In genomic region chr13:63187145-63188143, GRCm38 (mm10) we compare ENCODE assay signal across 9 mouse cellular contexts.
DNase-seq lines count a peak whose midpoint lies in the region; ATAC-seq and TF ChIP-seq lines count a peak whose summit lies in the region.
"Had no signal": no experiment of that assay in that cellular context is flagged by ENCODE, and none has a peak within 500 bp of the region (broad histone marks: within the 10 kb centered on the region; RNA-seq: fewer than 3 reads in every experiment).

No protein-coding gene starts in this region.

- WGBS in embryonic facial prominence, embryonic 10.5 days, result 53% methylated on average over 13 of the region's 13 CpGs
- 51% methylated on average over 13 of the region's 13 CpGs for WGBS in intestine, embryonic 16.5 days
- 79% methylated on average over 13 of the region's 13 CpGs for WGBS in hindbrain, embryonic 13.5 days
- WGBS in forebrain, embryonic 13.5 days, result 84% methylated on average over 13 of the region's 13 CpGs

- ATAC-seq in intestine, embryonic 16.5 days, result peak; percentile 68
- no peak for ATAC-seq in hindbrain, embryonic 13.5 days (ENCODE audit: low FRiP score)
- ATAC-seq in forebrain, embryonic 13.5 days, result no peak

- no peaks in the 10 kb centered on the region for H3K9me3 ChIP-seq in embryonic facial prominence, embryonic 10.5 days
- H3K9me3 ChIP-seq in intestine, embryonic 16.5 days (ENCODE audit: control insufficient read depth, low read length), result no peaks in the 10 kb centered on the region
- no peaks in the 10 kb centered on the region for H3K9me3 ChIP-seq in hindbrain, embryonic 13.5 days
- no peaks in the 10 kb centered on the region for H3K9me3 ChIP-seq in forebrain, embryonic 13.5 days (replicated peaks)
- H3K9me3 ChIP-seq: neural tube, embryonic 13.5 days had no signal

- H3K79me2 ChIP-seq in myocyte (ENCODE audit: control insufficient read depth, insufficient read depth), result no peaks in the 10 kb centered on the region

- H3K4me1 ChIP-seq in embryonic facial prominence, embryonic 10.5 days, result peaks cover 42% of the 10 kb centered on the region
- peaks cover 13% of the 10 kb centered on the region for H3K4me1 ChIP-seq in intestine, embryonic 16.5 days (ENCODE audit: control insufficient read depth, insufficient read depth, low read length)
- H3K4me1 ChIP-seq in hindbrain, embryonic 13.5 days (replicated peaks), result peaks cover 16% of the 10 kb centered on the region
- H3K4me1 ChIP-seq in forebrain, embryonic 13.5 days, result peaks cover 21% of the 10 kb centered on the region

- TF ChIP-seq POLR2A in myocyte (IDR thresholded peaks at IDR 0.05; ENCODE audit: insufficient read length, low read depth), result no peak

- peaks cover 15% of the 10 kb centered on the region for H3K36me3 ChIP-seq in embryonic facial prominence, embryonic 10.5 days (replicated peaks)
- no peaks in the 10 kb centered on the region for H3K36me3 ChIP-seq in intestine, embryonic 16.5 days (ENCODE audit: control insufficient read depth, insufficient read depth, low read length)
- H3K36me3 ChIP-seq in myocyte (ENCODE audit: control insufficient read depth, insufficient read depth), result no peaks in the 10 kb centered on the region
- peaks cover 5% of the 10 kb centered on the region for H3K36me3 ChIP-seq in hindbrain, embryonic 13.5 days
- no peaks in the 10 kb centered on the region for H3K36me3 ChIP-seq in forebrain, embryonic 13.5 days (ENCODE audit: poor library complexity, severe bottlenecking)

- H3K27me3 ChIP-seq in embryonic facial prominence, embryonic 10.5 days (replicated peaks; ENCODE audit: low read depth, poor library complexity, severe bottlenecking), result no peaks in the 10 kb centered on the region
- H3K27me3 ChIP-seq in intestine, embryonic 16.5 days (replicated peaks; ENCODE audit: control insufficient read depth, insufficient read depth, low read length), result no peaks in the 10 kb centered on the region
- no peaks in the 10 kb centered on the region for H3K27me3 ChIP-seq in myocyte (ENCODE audit: control insufficient read depth, insufficient read depth, insufficient read length)
- no peaks in the 10 kb centered on the region for H3K27me3 ChIP-seq in hindbrain, embryonic 13.5 days
- no peaks in the 10 kb centered on the region for H3K27me3 ChIP-seq in forebrain, embryonic 13.5 days
- H3K27me3 ChIP-seq: neural tube, embryonic 13.5 days had no signal

- no peak for TF ChIP-seq CTCF in left cerebral cortex, adult 2 months (IDR thresholded peaks at IDR 0.05)

- peak overlapping the region; percentile 44; the same call in 1 of the 2 replicates for H3K27ac ChIP-seq in left cerebral cortex, adult 2 months
- peak overlapping the region; percentile 86 for H3K27ac ChIP-seq in embryonic facial prominence, embryonic 10.5 days (replicated peaks)
- 0 out of 2 replicates have a peak overlapping the region, but pooled peaks have one; percentile 40 for H3K27ac ChIP-seq in intestine, embryonic 16.5 days (ENCODE audit: low read length)
- no peak overlapping the region for H3K27ac ChIP-seq in hindbrain, embryonic 13.5 days
- H3K27ac ChIP-seq in forebrain, embryonic 13.5 days, result no peak overlapping the region
- H3K27ac ChIP-seq: neural tube, embryonic 13.5 days had no signal

- no peak overlapping the region for H3ac ChIP-seq in myocyte (ENCODE audit: control insufficient read depth, insufficient read length)

- no peak overlapping the region for H3K4me3 ChIP-seq in left cerebral cortex, adult 2 months
- no peak overlapping the region for H3K4me3 ChIP-seq in embryonic facial prominence, embryonic 10.5 days
- H3K4me3 ChIP-seq in intestine, embryonic 16.5 days (ENCODE audit: low read length), result no peak overlapping the region
- H3K4me3 ChIP-seq in myocyte, result no peak overlapping the region
- H3K4me3 ChIP-seq in hindbrain, embryonic 13.5 days, result no peak overlapping the region
- H3K4me3 ChIP-seq in forebrain, embryonic 13.5 days, result no peak overlapping the region
- H3K4me3 ChIP-seq: neural tube, embryonic 13.5 days had no signal

- intact Hi-C loops in left cerebral cortex, adult 2 months (cut with DNase I), result loop anchor here (10.0 kb wide), 1 partner anchor 243 kb away; no protein-coding TSS in a partner anchor

- no peak overlapping the region for H3K9ac ChIP-seq in intestine, embryonic 16.5 days (ENCODE audit: low read depth, low read length)
- H3K9ac ChIP-seq in hindbrain, embryonic 13.5 days, result no peak overlapping the region
- no peak overlapping the region for H3K9ac ChIP-seq in forebrain, embryonic 13.5 days
- H3K9ac ChIP-seq: neural tube, embryonic 13.5 days had no signal

- H3K4me2 ChIP-seq in intestine, embryonic 16.5 days (ENCODE audit: low read depth, low read length), result no peak overlapping the region
- H3K4me2 ChIP-seq in myocyte (ENCODE audit: low read depth), result peak overlapping the region; percentile 68
- no peak overlapping the region for H3K4me2 ChIP-seq in hindbrain, embryonic 13.5 days
- H3K4me2 ChIP-seq in forebrain, embryonic 13.5 days, result no peak overlapping the region
- H3K4me2 ChIP-seq: neural tube, embryonic 13.5 days had no signal

- no peak for DNase-seq in left cerebral cortex, adult 2 months (ENCODE audit: extremely low spot score in 1 of 2, low spot score in 2 of 2)
- no peak for DNase-seq in left cerebral cortex, adult 9 months (ENCODE audit: low spot score in 2 of 2)
- DNase-seq in embryonic facial prominence, embryonic 10.5 days (ENCODE audit: low spot score), result peak; percentile 51
- no peak for DNase-seq in MN1 (ENCODE audit: low spot score)

TF ChIP-seq in myocyte, 11 proteins besides CTCF, POLR2A, EP300 and RAD21:
- 0 out of 2 replicates have a peak, but pooled peaks have one; percentile 50 for TF ChIP-seq CEBPB (IDR thresholded peaks at IDR 0.05; ENCODE audit: insufficient read depth, poor library complexity, severe bottlenecking)
- no peak for TF ChIP-seq TCF3 (IDR thresholded peaks at IDR 0.05; ENCODE audit: insufficient read length, low read depth)

Comparison
In these comparisons a context has a peak if more than half of its experiments do, and no peak if none do; other contexts are left out.
1. H3K27ac ChIP-seq: peak in left cerebral cortex, adult 2 months (single experiment), embryonic facial prominence, embryonic 10.5 days (single experiment) and intestine, embryonic 16.5 days (single experiment); none in hindbrain, embryonic 13.5 days (single experiment) and forebrain, embryonic 13.5 days (single experiment).